Mouse (Mus musculus): ENCODE results near the gene Akap6. TPM values are rescaled to one million over a fixed set of nuclear protein-coding genes. Genes with fewer than 3 reads are reported as not detected.

The Akap6 gene
- total RNA-seq, 4 experiments from 2014 or later, result 147 to 178 (median 161) TPM

GRCm38 (mm10) chr12:53029910-53030309 is 330.7 kb downstream of the Akap6 start:
- no peak for DNase-seq (ENCODE audit: low spot score in 2 of 2)

GRCm38 (mm10) chr12:53032762-53033161 is 333.6 kb downstream of the Akap6 start:
- DNase-seq (ENCODE audit: low spot score in 2 of 2), result no peak

GRCm38 (mm10) chr12:53033404-53033913 is 334.3 kb downstream of the Akap6 start:
- DNase-seq (ENCODE audit: low spot score in 2 of 2), result peak; percentile 38 to 88

GRCm38 (mm10) chr12:53040634-53041033 is 341.5 kb downstream of the Akap6 start:
- DNase-seq (ENCODE audit: low spot score in 2 of 2), result peak in 1 of 2 experiments; percentile 42

GRCm38 (mm10) chr12:53042739-53043138 is 343.6 kb downstream of the Akap6 start:
- no peak for DNase-seq (ENCODE audit: low spot score in 2 of 2)

GRCm38 (mm10) chr12:53057606-53058005 is 358.4 kb downstream of the Akap6 start:
- DNase-seq (ENCODE audit: low spot score in 2 of 2), result no peak

- no peak for DNase-seq (ENCODE audit: low spot score in 2 of 2)
These were observed 361.7 kb downstream of the Akap6 start for GRCm38 (mm10) chr12:53060903-53061302.

- DNase-seq (ENCODE audit: low spot score in 2 of 2), result no peak
These were observed 362.4 kb downstream of the Akap6 start for GRCm38 (mm10) chr12:53061466-53062124.

GRCm38 (mm10) chr12:53063003-53063402 is 363.8 kb downstream of the Akap6 start:
- DNase-seq (ENCODE audit: low spot score in 2 of 2), result no peak

GRCm38 (mm10) chr12:53064241-53064760 is 365.1 kb downstream of the Akap6 start:
- no peak for DNase-seq (ENCODE audit: low spot score in 2 of 2)

GRCm38 (mm10) chr12:53065031-53065785 is 366.0 kb downstream of the Akap6 start:
- no peak for DNase-seq (ENCODE audit: low spot score in 2 of 2)

- no peak for DNase-seq (ENCODE audit: low spot score in 2 of 2)
These were observed 367.1 kb downstream of the Akap6 start for GRCm38 (mm10) chr12:53066321-53066720.

- DNase-seq (ENCODE audit: low spot score in 2 of 2), result no peak
These were observed 371.7 kb downstream of the Akap6 start for GRCm38 (mm10) chr12:53070907-53071306.

GRCm38 (mm10) chr12:53076595-53077400 is 377.6 kb downstream of the Akap6 start:
- no peak for DNase-seq (ENCODE audit: low spot score in 2 of 2)

GRCm38 (mm10) chr12:53085789-53086188 is 386.6 kb downstream of the Akap6 start:
- DNase-seq (ENCODE audit: low spot score in 2 of 2), result no peak

GRCm38 (mm10) chr12:53112276-53112675 is 413.1 kb downstream of the Akap6 start:
- DNase-seq (ENCODE audit: low spot score in 2 of 2), result no peak

- no peak for DNase-seq (ENCODE audit: low spot score in 2 of 2)
These were observed 420.2 kb downstream of the Akap6 start for GRCm38 (mm10) chr12:53119352-53119751.

GRCm38 (mm10) chr12:53124131-53124530 is 424.9 kb downstream of the Akap6 start:
- DNase-seq (ENCODE audit: low spot score in 2 of 2), result peak; percentile 19 to 35

- no peak for DNase-seq (ENCODE audit: low spot score in 2 of 2)
These were observed 425.5 kb downstream of the Akap6 start for GRCm38 (mm10) chr12:53124696-53125095.

GRCm38 (mm10) chr12:53125286-53125685 is 426.1 kb downstream of the Akap6 start:
- no peak for DNase-seq (ENCODE audit: low spot score in 2 of 2)

- no peak for DNase-seq (ENCODE audit: low spot score in 2 of 2)
These were observed 435.0 kb downstream of the Akap6 start for GRCm38 (mm10) chr12:53134196-53134595.
